Mouse (Mus musculus) embryonic facial prominence, embryonic 15.5 days (tissue): Measurements from ENCODE around the gene Zfp599. TPM values are rescaled to one million over a fixed set of nuclear protein-coding genes. Genes with fewer than 3 reads are reported as not detected.

Experiments used
- ATAC-seq: fragments of 200-750 bp; cut with Nextera tagmentation; 2 replicates; pipeline ENCODE4 v1.8.0; 2017; ENCODE audit warnings: low read depth, moderate TSS enrichment; ENCODE audit not compliant: insufficient number of reproducible peaks, low FRiP score, low TSS enrichment
- H3K27ac ChIP-seq: fragments of 300-500 bp; sonication (generic); replicated peaks from 2 replicates; pipeline ENCODE4 v1.5.1; 2015; ENCODE audit warnings: mild to moderate bottlenecking, inconsistent platforms
- H3K27me3 ChIP-seq: fragments of 300-500 bp; sonication (generic); 2 replicates; pipeline ENCODE4 v1.6.1; 2015; ENCODE audit warnings: inconsistent platforms
- H3K36me3 ChIP-seq: fragments of 300-500 bp; sonication (generic); 2 replicates; pipeline ENCODE4 v1.6.1; 2015; ENCODE audit warnings: mild to moderate bottlenecking, inconsistent platforms
- H3K4me1 ChIP-seq: fragments of 300-500 bp; sonication (generic); 2 replicates; pipeline ENCODE4 v1.6.1; 2015; ENCODE audit warnings: inconsistent platforms
- H3K4me2 ChIP-seq: fragments of 300-500 bp; sonication (generic); replicated peaks from 2 replicates; pipeline ENCODE4 v1.6.1; 2015; ENCODE audit warnings: mild to moderate bottlenecking, inconsistent platforms
- H3K4me3 ChIP-seq: fragments of 300-500 bp; sonication (generic); replicated peaks from 2 replicates; pipeline ENCODE4 v1.5.1; 2015; ENCODE audit warnings: mild to moderate bottlenecking, inconsistent platforms
- H3K9ac ChIP-seq: fragments of 300-500 bp; sonication (generic); 2 replicates; pipeline ENCODE4 v1.6.1; 2015; ENCODE audit warnings: inconsistent platforms
- H3K9me3 ChIP-seq: fragments of 300-500 bp; sonication (generic); replicated peaks from 2 replicates; pipeline ENCODE4 v1.6.1; 2016; ENCODE audit warnings: inconsistent platforms
- WGBS: fragments of 180-500 bp; shearing (Covaris S2); methylation state at CpG from one replicate; pipeline ENCODE4 v1.1.7; 2015; 5-methylcytosine and 5-hydroxymethylcytosine counted together
- polyA plus RNA-seq: library from polyadenylated mRNA; unstranded; fragments of >200 nt; fragmentation: Nextera tagmentation; extraction: Ambion mirVana; gene quantifications from 2 replicates; pipeline ENCODE4 v1.2.1, GENCODE M21; 2015

The Zfp599 gene
- polyA plus RNA-seq, 1 experiment from 2014 or later = 4.1 TPM

DNA sequence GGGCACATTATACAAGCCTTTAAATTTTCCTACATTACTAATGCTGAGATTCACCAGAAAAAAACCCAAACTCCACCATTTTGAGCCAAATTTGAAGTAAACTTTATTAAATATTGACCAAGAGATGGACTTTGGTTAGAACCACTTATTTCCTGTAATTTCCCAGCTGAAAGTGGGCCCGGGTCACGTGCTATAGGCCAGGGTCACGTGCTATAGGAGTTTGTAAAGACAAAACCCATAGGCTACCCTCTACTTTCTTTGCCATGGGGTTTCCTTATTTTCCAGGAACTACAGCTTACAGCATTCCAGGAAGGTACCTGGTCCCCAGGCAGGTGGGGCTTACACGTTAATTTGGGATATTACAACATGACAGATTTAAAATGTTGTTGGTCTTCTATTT lies 35.6 kb downstream of the Zfp599 start:
- Histone ChIP-seq H3K4me2 (no peak overlapping the region), H3K9me3 (no peaks in the 10 kb centered on the region), H3K36me3 (no peaks in the 10 kb centered on the region), H3K27ac (no peak overlapping the region), H3K4me1 (0 out of 2 replicates have a peak, but pooled peaks cover 4% of the 10 kb centered on the region), H3K9ac (no peak overlapping the region), H3K4me3 (no peak overlapping the region), H3K27me3 (no peaks in the 10 kb centered on the region)
- 91% methylated on average over 4 of the region's 4 CpGs for WGBS
- no peak for ATAC-seq

- Histone ChIP-seq H3K4me2 (no peak overlapping the region), H3K4me3 (no peak overlapping the region), H3K27me3 (no peaks in the 10 kb centered on the region), H3K9ac (no peak overlapping the region), H3K9me3 (no peaks in the 10 kb centered on the region), H3K36me3 (no peaks in the 10 kb centered on the region), H3K27ac (no peak overlapping the region), H3K4me1 (no peaks in the 10 kb centered on the region)
- 48% methylated on average over 6 of the region's 8 CpGs for WGBS
- ATAC-seq = no peak
These were observed 41.7 kb downstream of the Zfp599 start for GRCm38 (mm10) chr9:22217858-22218493.

GRCm38 (mm10) chr9:22216705-22217104 lies 43.0 kb downstream of the Zfp599 start:
- Histone ChIP-seq H3K4me1 (no peaks in the 10 kb centered on the region), H3K9me3 (no peaks in the 10 kb centered on the region), H3K36me3 (no peaks in the 10 kb centered on the region), H3K9ac (no peak overlapping the region), H3K4me3 (no peak overlapping the region), H3K27me3 (no peaks in the 10 kb centered on the region), H3K27ac (no peak overlapping the region), H3K4me2 (no peak overlapping the region)
- ATAC-seq = no peak
- 59% methylated on average over 3 of the region's 3 CpGs for WGBS

GRCm38 (mm10) chr9:22214549-22214948 lies 45.1 kb downstream of the Zfp599 start:
- Histone ChIP-seq H3K27me3 (no peaks in the 10 kb centered on the region), H3K9me3 (no peaks in the 10 kb centered on the region), H3K9ac (no peak overlapping the region), H3K36me3 (no peaks in the 10 kb centered on the region), H3K4me3 (no peak overlapping the region), H3K27ac (no peak overlapping the region), H3K4me1 (no peaks in the 10 kb centered on the region), H3K4me2 (no peak overlapping the region)
- ATAC-seq = no peak
- 66% methylated on average over 2 of the region's 2 CpGs for WGBS

DNA sequence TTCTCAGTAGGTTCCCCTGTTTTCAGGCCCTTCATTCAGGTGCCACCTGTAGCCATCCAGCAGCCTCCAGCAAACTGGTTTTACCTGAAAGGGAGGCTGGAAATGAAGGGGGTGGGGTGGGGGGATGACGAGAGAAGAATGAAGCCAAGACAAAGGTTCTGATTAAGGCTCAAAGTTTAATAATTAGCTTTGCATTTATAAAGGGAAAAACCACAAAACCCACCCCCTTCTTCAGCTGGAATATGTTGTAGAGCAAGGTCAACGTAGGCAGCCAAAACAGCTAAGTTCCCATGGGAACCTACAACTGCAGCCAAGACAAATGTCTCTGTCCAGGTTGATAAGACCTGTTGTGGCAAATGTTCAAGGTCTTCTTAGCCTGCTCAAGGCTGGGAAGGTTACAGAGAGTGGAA lies 45.9 kb downstream of the Zfp599 start:
- Histone ChIP-seq H3K27me3 (no peaks in the 10 kb centered on the region), H3K9me3 (no peaks in the 10 kb centered on the region), H3K27ac (no peak overlapping the region), H3K36me3 (no peaks in the 10 kb centered on the region), H3K4me2 (no peak overlapping the region), H3K9ac (no peak overlapping the region), H3K4me3 (no peak overlapping the region), H3K4me1 (no peaks in the 10 kb centered on the region)
- 59% methylated on average over 2 of the region's 2 CpGs for WGBS
- ATAC-seq = no peak

Other genes with a start within 250 kb of the Zfp599 start
- gene Elavl3, start 207.9 kb downstream of the Zfp599 start, polyA plus RNA-seq = 3.0 and 4.4 TPM in 2 replicates
- not detected in 2 replicates for gene Gm49318, start 188.6 kb downstream of the Zfp599 start, polyA plus RNA-seq
- gene Zfp653, start 188.5 kb downstream of the Zfp599 start, polyA plus RNA-seq = 12.5 and 12.6 TPM in 2 replicates
- 37.3 and 41.8 TPM in 2 replicates for gene Ecsit, start 174.5 kb downstream of the Zfp599 start, polyA plus RNA-seq
- gene Cnn1, start 160.7 kb downstream of the Zfp599 start, polyA plus RNA-seq = 4.3 and 7.0 TPM in 2 replicates
- gene Elof1, start 142.7 kb downstream of the Zfp599 start, polyA plus RNA-seq = 202 and 226 TPM in 2 replicates
- gene Acp5, start 124.2 kb downstream of the Zfp599 start, polyA plus RNA-seq = 38.1 and 44.7 TPM in 2 replicates
- 74.6 and 75.6 TPM in 2 replicates for gene Pigyl, start 103.0 kb downstream of the Zfp599 start, polyA plus RNA-seq
- gene Zfp872, start 71.8 kb downstream of the Zfp599 start, polyA plus RNA-seq = 0.17 and 0.19 TPM in 2 replicates
- gene Zfp809, start 34.2 kb downstream of the Zfp599 start, polyA plus RNA-seq = 14.7 and 18.4 TPM in 2 replicates
- 17.9 and 19.4 TPM in 2 replicates for gene Zfp810, start 47.8 kb upstream of the Zfp599 start, polyA plus RNA-seq
- 30.2 and 35.7 TPM in 2 replicates for gene Anln, start 129.3 kb upstream of the Zfp599 start, polyA plus RNA-seq
- gene 9530077C05Rik, start 151.6 kb upstream of the Zfp599 start, polyA plus RNA-seq = 5.0 and 7.4 TPM in 2 replicates
- not detected in 2 replicates for gene Gm17545, start 194.4 kb upstream of the Zfp599 start, polyA plus RNA-seq
- 68.3 and 70.9 TPM in 2 replicates for gene Rp9, start 209.8 kb upstream of the Zfp599 start, polyA plus RNA-seq
- 12.8 and 15.0 TPM in 2 replicates for gene Bbs9, start 215.8 kb upstream of the Zfp599 start, polyA plus RNA-seq